Mouse (Mus musculus) neural tube, postnatal 0 days (tissue): Measurements from ENCODE around the gene Neu4. TPM values are rescaled to one million over a fixed set of nuclear protein-coding genes. Genes with fewer than 3 reads are reported as not detected.

Source experiments
- polyA plus RNA-seq: library from polyadenylated mRNA; unstranded; fragments of >200 nt; fragmentation: Nextera tagmentation; extraction: Ambion mirVana; gene quantifications from 2 replicates; pipeline ENCODE4 v1.2.1, GENCODE M21; 2015

Gene Neu4
- 1.1 and 1.3 TPM in 2 replicates for polyA plus RNA-seq

GRCm38 (mm10) chr1:94020151-94020550 is at the start of gene Neu4:
Neu4 (plus strand) TSS chr1:94020451.

DNA sequence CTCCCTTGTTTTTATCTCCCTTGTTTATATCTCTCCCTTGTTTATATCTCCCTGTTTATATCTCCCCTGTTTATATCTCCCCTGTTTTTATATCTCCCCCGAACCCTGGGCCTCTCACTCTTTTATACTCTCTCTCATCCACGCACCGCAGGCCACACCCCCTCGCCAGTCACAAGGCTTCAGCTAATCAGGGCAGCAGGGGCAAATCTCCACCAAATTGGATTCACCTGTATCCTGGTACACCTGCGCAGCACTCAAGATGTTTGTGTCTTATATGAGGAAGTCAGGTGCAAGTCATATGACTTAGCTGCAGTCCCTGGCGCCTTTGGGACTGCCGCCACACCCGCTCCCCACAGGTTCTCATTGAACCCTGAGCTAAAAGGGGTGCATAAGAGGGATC is 30.0 kb upstream of the Neu4 start, which contains the start of gene Gal3st2c:
Gene Gal3st2c (plus strand): TSS at position 301 of the 400 bp plus-strand sequence.

GRCm38 (mm10) chr1:94052373-94052772 is 32.1 kb downstream of the Neu4 start, which contains the start of gene Pdcd1:
Pdcd1 (minus strand) TSS chr1:94052553.

Other genes starting within 250 kb of the Neu4 start
- 123 TPM in 2 replicates for gene Dtymk, start 218.5 kb upstream of the Neu4 start, polyA plus RNA-seq
- 6.5 and 6.8 TPM in 2 replicates for gene Ing5, start 216.5 kb upstream of the Neu4 start, polyA plus RNA-seq
- 9.2 and 9.6 TPM in 2 replicates for gene D2hgdh, start 195.5 kb upstream of the Neu4 start, polyA plus RNA-seq
- not detected in 2 replicates for gene Gal3st2, start 159.1 kb upstream of the Neu4 start, polyA plus RNA-seq
- gene Gal3st2b, start 102.1 kb upstream of the Neu4 start, polyA plus RNA-seq: not detected in 2 replicates
- gene Gal3st2c, start 29.9 kb upstream of the Neu4 start, polyA plus RNA-seq: not detected in 2 replicates
- not detected in 2 replicates for gene Pdcd1, start 32.1 kb downstream of the Neu4 start, polyA plus RNA-seq